Mouse (Mus musculus) G1E (cell line): Measurements from ENCODE around the gene Col4a1. TPM values are rescaled to one million over a fixed set of nuclear protein-coding genes. Genes with fewer than 3 reads are reported as not detected.

Experiments used
- ATAC-seq: 2 replicates; pipeline ENCODE4 v1.8.0; 2016; ENCODE audit warnings: mild to moderate bottlenecking; ENCODE audit not compliant: insufficient number of reproducible peaks, poor library complexity, low FRiP score, severe bottlenecking; ENCODE audit errors: extremely low read depth
- DNase-seq: peaks from one replicate; pipeline ENCODE4 v3.0.0; 2012; ENCODE audit warnings: low spot score
- H3K27me3 ChIP-seq: 2 replicates; pipeline ENCODE4 v1.6.1; 2012; ENCODE audit warnings: mild to moderate bottlenecking, low read length, inconsistent platforms; ENCODE audit not compliant: insufficient read depth
- H3K36me3 ChIP-seq: replicated peaks from 2 replicates; pipeline ENCODE3; 2012; ENCODE audit warnings: mild to moderate bottlenecking, inconsistent platforms
- H3K4me1 ChIP-seq: 2 replicates; pipeline ENCODE4 v1.6.1; 2012; ENCODE audit warnings: low read depth, low read length, inconsistent platforms, mixed read lengths; ENCODE audit not compliant: insufficient read depth
- H3K4me3 ChIP-seq: 2 replicates; pipeline ENCODE4 v1.5.1; 2012; ENCODE audit warnings: low read depth, mild to moderate bottlenecking, inconsistent platforms, low read length, moderate library complexity, mixed read lengths
- H3K9me3 ChIP-seq: replicated peaks from 2 replicates; pipeline ENCODE4 v1.6.1; 2012; ENCODE audit warnings: inconsistent platforms
- CTCF ChIP-seq: IDR thresholded peaks from 2 replicates; pipeline ENCODE4 v1.5.1; 2012; ENCODE audit warnings: low read depth, low read length, inconsistent platforms, mixed read lengths
- GATA1 ChIP-seq: IDR thresholded peaks from 2 replicates; pipeline ENCODE4 v1.6.1; 2012; ENCODE audit warnings: borderline replicate concordance, low read length, inconsistent platforms, mixed read lengths
- GATA2 ChIP-seq: IDR thresholded peaks from 2 replicates; pipeline ENCODE4 v1.6.1; 2012; ENCODE audit warnings: low read depth, low read length, inconsistent platforms, borderline replicate concordance
- POLR2AphosphoS5 ChIP-seq: IDR thresholded peaks from 2 replicates; pipeline ENCODE4 v1.6.1; 2012; ENCODE audit warnings: low read depth, low read length, inconsistent platforms; ENCODE audit not compliant: insufficient replicate concordance
- TAL1 ChIP-seq: conservative IDR thresholded peaks from 2 replicates; pipeline ENCODE4 v1.6.1; 2012; ENCODE audit warnings: low read depth, low read length, inconsistent platforms, mixed read lengths
- polyA plus RNA-seq: library from polyadenylated mRNA; stranded (reverse); fragments of >175 nt; gene quantifications from 2 replicates; pipeline ENCODE4 v1.2.3, GENCODE M21; 2012
- total RNA-seq, 2 experiments: library from RNA; stranded (forward) in 1 of 2; stranded (reverse) in 1 of 2; fragments of 200-1000 nt in 1 of 2; fragments of >200 nt in 1 of 2; fragmentation: Nextera tagmentation in 1 of 2; gene quantifications; 2 replicates each; pipeline ENCODE4 v1.2.3; 2014 to 2017

The Col4a1 gene
- total and polyA plus RNA-seq, 3 experiments = 0.05 TPM; not detected in 2

DNA sequence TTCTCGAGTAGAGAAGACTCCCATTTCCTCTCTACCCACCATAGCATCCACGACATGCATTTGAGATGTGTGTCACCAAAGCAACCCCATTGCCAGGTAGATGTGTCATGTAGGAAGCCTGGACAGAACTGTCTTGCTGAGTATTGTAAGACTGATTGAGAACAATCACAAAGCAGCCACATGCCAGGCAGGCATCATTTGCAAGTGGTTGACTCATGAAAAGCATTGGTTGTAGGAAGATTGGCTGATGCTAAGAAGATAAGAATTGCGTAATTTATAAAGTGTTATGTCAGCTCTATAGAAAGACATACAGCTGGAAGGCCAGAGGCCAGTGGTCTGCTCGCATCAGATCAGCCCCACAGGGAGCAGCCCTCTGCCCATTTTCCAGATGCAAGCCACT lies 22.6 kb upstream of the Col4a1 start:
- no peaks in the 10 kb centered on the region for H3K4me1 ChIP-seq
- no peaks in the 10 kb centered on the region for H3K9me3 ChIP-seq
- no peaks in the 10 kb centered on the region for H3K36me3 ChIP-seq
- TF ChIP-seq TAL1 = no peak
- TF ChIP-seq POLR2AphosphoS5 = no peak
- no peak for TF ChIP-seq GATA2
- TF ChIP-seq GATA1 = no peak
- DNase-seq (no peak), ATAC-seq (no peak)
- H3K4me3 ChIP-seq = no peak overlapping the region
- peaks cover 6% of the 10 kb centered on the region for H3K27me3 ChIP-seq

DNA sequence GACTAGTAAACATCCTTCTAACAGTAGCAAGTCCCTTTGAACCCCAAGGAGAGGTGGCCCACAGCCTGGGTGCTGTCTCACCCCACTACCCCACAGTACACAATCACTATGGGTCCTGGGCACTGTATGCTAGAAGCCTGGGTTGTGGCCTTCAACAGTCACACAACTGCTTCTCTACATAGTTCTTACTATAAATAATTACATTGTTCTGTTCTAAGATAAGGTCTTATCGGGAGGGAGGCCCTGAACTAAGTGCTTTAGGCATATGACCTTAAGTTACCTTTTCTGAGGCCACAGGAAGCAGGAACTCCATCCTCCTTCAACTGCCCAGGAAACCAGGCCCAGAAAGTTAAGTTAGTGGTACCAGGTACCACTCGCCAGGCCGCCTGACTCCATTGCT lies 21.9 kb upstream of the Col4a1 start:
- no peak for TF ChIP-seq POLR2AphosphoS5
- no peak for TF ChIP-seq TAL1
- no peak for TF ChIP-seq CTCF
- no peak for TF ChIP-seq GATA1
- TF ChIP-seq GATA2 = no peak
- no peaks in the 10 kb centered on the region for H3K9me3 ChIP-seq
- H3K4me1 ChIP-seq = no peaks in the 10 kb centered on the region
- DNase-seq (no peak), ATAC-seq (no peak)
- H3K36me3 ChIP-seq = no peaks in the 10 kb centered on the region
- no peak overlapping the region for H3K4me3 ChIP-seq
- H3K27me3 ChIP-seq = peaks cover 6% of the 10 kb centered on the region

DNA sequence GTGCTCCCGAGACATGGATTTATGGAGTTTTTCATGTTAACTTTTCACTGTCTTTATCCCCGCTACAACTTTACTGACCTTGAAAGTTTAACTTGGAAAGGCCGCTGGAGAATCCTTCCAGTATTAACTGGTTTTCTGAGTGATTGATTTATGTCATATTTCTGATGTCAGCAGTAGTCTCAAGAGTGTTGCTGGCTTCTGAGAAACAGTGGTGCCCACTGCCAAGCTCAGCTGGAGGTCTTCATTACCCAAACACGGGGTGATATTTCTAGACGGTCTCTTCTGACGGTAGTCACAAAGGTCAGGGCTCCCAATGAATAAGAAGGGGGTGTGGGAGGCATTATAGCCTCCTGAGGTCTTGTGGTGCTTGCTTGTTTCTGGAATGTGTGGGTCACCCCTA lies 21.1 kb upstream of the Col4a1 start:
- no peak overlapping the region for H3K4me3 ChIP-seq
- no peak for TF ChIP-seq GATA1
- TF ChIP-seq TAL1 = no peak
- TF ChIP-seq GATA2 = no peak
- no peak for TF ChIP-seq CTCF
- TF ChIP-seq POLR2AphosphoS5 = no peak
- no peak for ATAC-seq
- no peaks in the 10 kb centered on the region for H3K4me1 ChIP-seq
- H3K27me3 ChIP-seq = peaks cover 5% of the 10 kb centered on the region
- no peaks in the 10 kb centered on the region for H3K9me3 ChIP-seq
- no peaks in the 10 kb centered on the region for H3K36me3 ChIP-seq
- no peak for DNase-seq

- DNase-seq (no peak), ATAC-seq (no peak)
- Histone ChIP-seq H3K9me3 (no peaks in the 10 kb centered on the region), H3K36me3 (no peaks in the 10 kb centered on the region), H3K4me1 (no peaks in the 10 kb centered on the region), H3K27me3 (peaks cover 2% of the 10 kb centered on the region; the same call in 1 of the 2 replicates), H3K4me3 (no peak overlapping the region)
- TF ChIP-seq POLR2AphosphoS5 (no peak), GATA1 (no peak), CTCF (no peak), GATA2 (no peak), TAL1 (no peak)
These were observed 18.9 kb upstream of the Col4a1 start for GRCm38 (mm10) chr8:11331561-11331960.

GRCm38 (mm10) chr8:11327722-11328417 lies 15.2 kb upstream of the Col4a1 start:
- Histone ChIP-seq H3K4me3 (no peak overlapping the region), H3K9me3 (no peaks in the 10 kb centered on the region), H3K4me1 (no peaks in the 10 kb centered on the region), H3K36me3 (no peaks in the 10 kb centered on the region), H3K27me3 (peaks cover 23% of the 10 kb centered on the region)
- DNase-seq (no peak), ATAC-seq (no peak)
- TF ChIP-seq TAL1 = no peak
- TF ChIP-seq GATA1 = no peak
- no peak for TF ChIP-seq CTCF
- no peak for TF ChIP-seq POLR2AphosphoS5
- no peak for TF ChIP-seq GATA2

DNA sequence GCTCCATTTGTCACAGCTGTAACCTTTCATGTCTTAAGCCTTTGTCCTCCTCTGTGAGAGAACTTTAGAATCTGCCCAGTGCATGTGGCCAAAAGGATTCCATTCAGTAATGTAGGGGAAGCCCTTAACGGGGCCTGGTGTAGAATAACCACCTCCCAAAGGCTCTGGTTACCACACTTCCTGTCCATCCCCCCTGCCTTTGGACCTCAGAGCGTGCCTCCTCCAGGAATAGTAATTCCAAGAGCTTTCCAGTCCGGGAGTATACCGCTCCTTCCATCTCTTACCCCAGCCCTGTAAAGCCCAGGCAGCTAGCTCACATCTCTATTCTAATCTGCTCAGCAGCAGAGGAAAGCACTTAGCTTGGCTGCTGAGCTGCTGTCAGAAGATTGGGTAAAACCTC lies 14.7 kb upstream of the Col4a1 start:
- DNase-seq (no peak), ATAC-seq (no peak)
- Histone ChIP-seq H3K36me3 (no peaks in the 10 kb centered on the region), H3K27me3 (peaks cover 24% of the 10 kb centered on the region), H3K4me3 (no peak overlapping the region), H3K4me1 (no peaks in the 10 kb centered on the region), H3K9me3 (no peaks in the 10 kb centered on the region)
- no peak for TF ChIP-seq GATA2
- no peak for TF ChIP-seq TAL1
- no peak for TF ChIP-seq CTCF
- no peak for TF ChIP-seq GATA1
- no peak for TF ChIP-seq POLR2AphosphoS5
